Mouse (Mus musculus): ENCODE measurements around the gene Apol7e. TPM values are rescaled to one million over a fixed set of nuclear protein-coding genes. Genes with fewer than 3 reads are reported as not detected.

The Apol7e gene
- polyA plus RNA-seq, 1 experiment: 0.54 TPM

- no peak overlapping the region for H3K27ac ChIP-seq (ENCODE audit: insufficient read depth, low read length)
- no peaks in the 10 kb centered on the region for H3K4me1 ChIP-seq (ENCODE audit: control insufficient read depth, insufficient read depth, low read length)
- H3K27me3 ChIP-seq (ENCODE audit: control insufficient read depth, insufficient read depth, low read length, poor library complexity, severe bottlenecking): no peaks in the 10 kb centered on the region
- H3K4me3 ChIP-seq (ENCODE audit: low read depth, low read length): no peak overlapping the region
- peaks cover 77% of the 10 kb centered on the region for H3K36me3 ChIP-seq (ENCODE audit: control insufficient read depth, insufficient read depth, low read length, poor library complexity, severe bottlenecking)
- no peaks in the 10 kb centered on the region for H3K9me3 ChIP-seq (replicated peaks; ENCODE audit: control insufficient read depth, insufficient read depth, low read length, poor library complexity, severe bottlenecking)
- no peak overlapping the region for H3K9ac ChIP-seq (ENCODE audit: low read depth, poor library complexity, severe bottlenecking)
- no peak for TF ChIP-seq EP300 (IDR thresholded peaks at IDR 0.05; ENCODE audit: insufficient read depth, low read depth, low read length)
- TF ChIP-seq POLR2A (IDR thresholded peaks at IDR 0.05; ENCODE audit: insufficient read depth, low read length): no peak
- TF ChIP-seq CTCF (IDR thresholded peaks at IDR 0.05; ENCODE audit: low read depth, low read length): no peak
These were observed 66.9 kb downstream of the Apol7e start for GRCm38 (mm10) chr15:77765484-77766093.

GRCm38 (mm10) chr15:77766981-77767380, 68.3 kb downstream of the Apol7e start:
- no peak overlapping the region for H3K27ac ChIP-seq (ENCODE audit: insufficient read depth, low read length)
- peaks cover 82% of the 10 kb centered on the region for H3K36me3 ChIP-seq (ENCODE audit: control insufficient read depth, insufficient read depth, low read length, poor library complexity, severe bottlenecking)
- TF ChIP-seq CTCF (IDR thresholded peaks at IDR 0.05; ENCODE audit: low read depth, low read length) (no peak), POLR2A (IDR thresholded peaks at IDR 0.05; ENCODE audit: insufficient read depth, low read length) (no peak), EP300 (IDR thresholded peaks at IDR 0.05; ENCODE audit: insufficient read depth, low read depth, low read length) (no peak)
- no peaks in the 10 kb centered on the region for H3K4me1 ChIP-seq (ENCODE audit: control insufficient read depth, insufficient read depth, low read length)
- H3K9ac ChIP-seq (ENCODE audit: low read depth, poor library complexity, severe bottlenecking): no peak overlapping the region
- no peaks in the 10 kb centered on the region for H3K27me3 ChIP-seq (ENCODE audit: control insufficient read depth, insufficient read depth, low read length, poor library complexity, severe bottlenecking)
- H3K4me3 ChIP-seq (ENCODE audit: low read depth, low read length): no peak overlapping the region
- H3K9me3 ChIP-seq (replicated peaks; ENCODE audit: control insufficient read depth, insufficient read depth, low read length, poor library complexity, severe bottlenecking): no peaks in the 10 kb centered on the region

Other genes starting within 250 kb of the Apol7e start
- not detected in 2 replicates for gene Apol10a, start 221.8 kb upstream of the Apol7e start, polyA plus RNA-seq (2011; ENCODE audit: insufficient read depth, insufficient read length, low read depth, missing spikeins)
- gene Apol11a, start 190.6 kb upstream of the Apol7e start, polyA plus RNA-seq (2011; ENCODE audit: insufficient read depth, insufficient read length, low read depth, missing spikeins): not detected in 2 replicates
- gene Apol7c, start 165.5 kb upstream of the Apol7e start, polyA plus RNA-seq (2011; ENCODE audit: insufficient read depth, insufficient read length, low read depth, missing spikeins): not detected in 2 replicates
- not detected in 2 replicates for gene 1700025B11Rik, start 137.0 kb upstream of the Apol7e start, polyA plus RNA-seq (2011; ENCODE audit: insufficient read depth, insufficient read length, low read depth, missing spikeins)
- not detected in 2 replicates for gene Apol10b, start 102.7 kb upstream of the Apol7e start, polyA plus RNA-seq (2011; ENCODE audit: insufficient read depth, insufficient read length, low read depth, missing spikeins)
- not detected in 2 replicates for gene Gm36245, start 99.6 kb upstream of the Apol7e start, polyA plus RNA-seq (2011; ENCODE audit: insufficient read depth, insufficient read length, low read depth, missing spikeins)
- gene Apol11b, start 55.6 kb upstream of the Apol7e start, polyA plus RNA-seq (2011; ENCODE audit: insufficient read depth, insufficient read length, low read depth, missing spikeins): not detected in 2 replicates
- not detected in 2 replicates for gene Apol9b, start 30.2 kb downstream of the Apol7e start, polyA plus RNA-seq (2011; ENCODE audit: insufficient read depth, insufficient read length, low read depth, missing spikeins)
- gene Apol8, start 58.1 kb downstream of the Apol7e start, polyA plus RNA-seq (2011; ENCODE audit: insufficient read depth, insufficient read length, low read depth, missing spikeins): 1.4 and 1.9 TPM in 2 replicates
- 584 and 601 TPM in 2 replicates for gene Myh9, start 143.3 kb downstream of the Apol7e start, polyA plus RNA-seq (2011; ENCODE audit: insufficient read depth, insufficient read length, low read depth, missing spikeins)
- 167 and 174 TPM in 2 replicates for gene Txn2, start 230.1 kb downstream of the Apol7e start, polyA plus RNA-seq (2011; ENCODE audit: insufficient read depth, insufficient read length, low read depth, missing spikeins)

Measured in ES-Bruce4 (cell line).